Mouse (Mus musculus) lung, postnatal 0 days (tissue): ENCODE data around the gene Acsbg2. TPM values are rescaled to one million over a fixed set of nuclear protein-coding genes. Genes with fewer than 3 reads are reported as not detected.

Experiments
- ATAC-seq: fragments of 200-750 bp; cut with Nextera tagmentation; 2 replicates; pipeline ENCODE4 v1.8.0; 2017; ENCODE audit warnings: moderate library complexity
- DNase-seq: peaks from one replicate; pipeline ENCODE4 v3.0.0-alpha.2; 2016; ENCODE audit warnings: low spot score
- H3K27ac ChIP-seq: fragments of 300-500 bp; sonication (generic); 2 replicates; pipeline ENCODE4 v1.5.1; 2014; ENCODE audit warnings: antibody characterized with exemption, mild to moderate bottlenecking, low read length, mixed read lengths
- H3K27me3 ChIP-seq: fragments of 300-500 bp; sonication (generic); replicated peaks from 2 replicates; pipeline ENCODE4 v1.6.1; 2014; ENCODE audit warnings: low read length, mixed read lengths; ENCODE audit not compliant: insufficient read depth
- H3K36me3 ChIP-seq: fragments of 300-500 bp; sonication (generic); 2 replicates; pipeline ENCODE4 v1.6.1; 2014; ENCODE audit warnings: low read length, mixed read lengths; ENCODE audit not compliant: insufficient read depth
- H3K4me1 ChIP-seq: fragments of 300-500 bp; sonication (generic); 2 replicates; pipeline ENCODE4 v1.6.1; 2014; ENCODE audit warnings: antibody characterized with exemption, low read depth, low read length, mixed read lengths; ENCODE audit not compliant: insufficient read depth
- H3K4me2 ChIP-seq: fragments of 300-500 bp; sonication (generic); replicated peaks from 2 replicates; pipeline ENCODE4 v1.6.1; 2014; ENCODE audit warnings: low read depth, mild to moderate bottlenecking, low read length, moderate library complexity, mixed read lengths
- H3K4me3 ChIP-seq: fragments of 300-500 bp; sonication (generic); 2 replicates; pipeline ENCODE4 v1.5.1; 2014; ENCODE audit warnings: low read depth, low read length
- H3K9ac ChIP-seq: fragments of 300-500 bp; sonication (generic); replicated peaks from 2 replicates; pipeline ENCODE4 v1.6.1; 2014; ENCODE audit warnings: low read depth, mild to moderate bottlenecking
- H3K9me3 ChIP-seq: fragments of 300-500 bp; sonication (generic); 2 replicates; pipeline ENCODE4 v1.6.1; 2016; ENCODE audit warnings: low read length, mixed read lengths
- CTCF ChIP-seq: IDR thresholded peaks from 2 replicates; pipeline ENCODE4 v1.5.1; 2016; ENCODE audit warnings: antibody characterized with exemption, mild to moderate bottlenecking
- EP300 ChIP-seq: IDR thresholded peaks from 2 replicates; pipeline ENCODE4 v1.6.1; 2016; ENCODE audit warnings: antibody characterized with exemption, mild to moderate bottlenecking, control low read depth
- WGBS: fragments of 180-500 bp; shearing (Covaris S2); extraction: QIAGEN DNeasy Blood & Tissue Kit; methylation state at CpG from one replicate; pipeline ENCODE4 v1.1.7; 2014; 5-methylcytosine and 5-hydroxymethylcytosine counted together
- polyA plus RNA-seq: library from polyadenylated mRNA; unstranded; fragments of >200 nt; fragmentation: Nextera tagmentation; extraction: Ambion mirVana; gene quantifications from 2 replicates; pipeline ENCODE4 v1.2.1, GENCODE M21; 2015

The Acsbg2 gene
- polyA plus RNA-seq, 1 experiment from 2014 or later: not detected

GRCm38 (mm10) chr17:56836336-56836735 lies 37.9 kb downstream of the Acsbg2 start:
- Histone ChIP-seq H3K9me3 (no peaks in the 10 kb centered on the region), H3K4me3 (no peak overlapping the region), H3K9ac (no peak overlapping the region), H3K4me1 (no peaks in the 10 kb centered on the region), H3K36me3 (no peaks in the 10 kb centered on the region), H3K4me2 (no peak overlapping the region), H3K27me3 (no peaks in the 10 kb centered on the region), H3K27ac (no peak overlapping the region)
- DNase-seq: no peak
- WGBS: 90% methylated on average over 8 of the region's 8 CpGs
- TF ChIP-seq EP300: no peak
- no peak for TF ChIP-seq CTCF
- ATAC-seq: no peak

- peaks cover 5% of the 10 kb centered on the region; the same call in 1 of the 2 replicates for H3K4me1 ChIP-seq
- DNase-seq: no peak
- TF ChIP-seq CTCF (no peak), EP300 (no peak)
- H3K36me3 ChIP-seq: no peaks in the 10 kb centered on the region
- H3K4me2 ChIP-seq: no peak overlapping the region
- no peak overlapping the region for H3K9ac ChIP-seq
- H3K4me3 ChIP-seq: no peak overlapping the region
- no peaks in the 10 kb centered on the region for H3K27me3 ChIP-seq
- H3K27ac ChIP-seq: no peak overlapping the region
- ATAC-seq: no peak
- 97% methylated on average over 1 of the region's 1 CpGs for WGBS
- no peaks in the 10 kb centered on the region for H3K9me3 ChIP-seq
Observed at GRCm38 (mm10) chr17:56833381-56833780, 40.9 kb downstream of the Acsbg2 start.

GRCm38 (mm10) chr17:56832918-56833317 lies 41.3 kb downstream of the Acsbg2 start:
- Histone ChIP-seq H3K4me2 (no peak overlapping the region), H3K4me1 (peaks cover 5% of the 10 kb centered on the region; the same call in 1 of the 2 replicates), H3K4me3 (no peak overlapping the region), H3K9ac (no peak overlapping the region), H3K27ac (no peak overlapping the region), H3K36me3 (no peaks in the 10 kb centered on the region), H3K9me3 (no peaks in the 10 kb centered on the region), H3K27me3 (no peaks in the 10 kb centered on the region)
- no peak for ATAC-seq
- 68% methylated on average over 1 of the region's 1 CpGs for WGBS
- TF ChIP-seq EP300: no peak
- no peak for TF ChIP-seq CTCF
- no peak for DNase-seq

GRCm38 (mm10) chr17:56831111-56831816 lies 43.0 kb downstream of the Acsbg2 start:
- DNase-seq (peak; percentile 99), ATAC-seq (peak; percentile 97)
- peaks cover 5% of the 10 kb centered on the region; the same call in 1 of the 2 replicates for H3K4me1 ChIP-seq
- H3K4me3 ChIP-seq: peak overlapping the region; percentile 69
- H3K36me3 ChIP-seq: no peaks in the 10 kb centered on the region
- H3K4me2 ChIP-seq: peak overlapping the region; percentile 88
- H3K27me3 ChIP-seq: no peaks in the 10 kb centered on the region
- 0 out of 2 replicates have a peak overlapping the region, but pooled peaks have one; percentile 14 for H3K27ac ChIP-seq
- WGBS: under 1% methylated on average over 41 of the region's 42 CpGs
- H3K9me3 ChIP-seq: no peaks in the 10 kb centered on the region
- TF ChIP-seq CTCF: peak; percentile 79
- TF ChIP-seq EP300: no peak
- H3K9ac ChIP-seq: no peak overlapping the region

DNA sequence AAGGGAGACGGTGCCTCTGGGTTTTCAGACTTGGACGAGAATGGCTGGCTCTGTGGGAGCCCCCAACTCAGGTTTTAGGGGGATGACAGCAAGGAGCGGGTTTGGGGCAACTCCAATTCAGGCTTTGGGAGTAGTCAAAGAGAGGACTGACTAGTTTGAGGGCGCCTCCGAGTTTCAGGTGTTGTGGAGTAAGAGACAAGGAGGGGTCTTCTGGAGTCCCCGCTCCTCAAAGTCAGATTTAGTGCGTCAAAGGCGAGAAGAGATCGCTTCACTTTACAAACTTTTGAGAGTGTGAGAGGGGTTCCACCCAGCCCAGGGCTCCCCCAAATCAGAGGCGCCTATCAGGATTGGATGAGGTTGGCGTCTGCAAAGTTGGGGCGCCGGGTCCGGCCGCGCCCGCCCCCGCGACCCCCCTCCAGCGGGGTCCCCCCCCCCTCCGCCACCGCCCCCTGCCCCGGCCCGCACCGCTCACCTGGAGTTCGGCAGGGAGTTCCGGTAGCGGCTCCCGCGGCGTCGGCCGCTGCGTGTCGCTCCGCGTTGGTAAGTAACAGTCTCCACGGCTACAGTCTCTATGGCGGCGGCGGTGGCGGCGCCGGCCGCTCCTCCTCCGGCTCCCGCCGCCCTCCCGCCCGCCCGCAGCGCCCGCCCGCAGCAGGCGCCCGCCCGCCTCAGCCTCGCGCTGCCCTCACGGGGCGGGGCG lies 43.7 kb downstream of the Acsbg2 start, which contains the start of gene Rfx2:
Gene Rfx2 (minus strand): TSS at position 603 of the 700 bp plus-strand sequence.
- H3K4me1 ChIP-seq: peaks cover 5% of the 10 kb centered on the region; the same call in 1 of the 2 replicates
- peak within 1 kb of the TSS; percentile 26 for H3K9ac ChIP-seq
- 2% methylated on average over 18 of the region's 62 CpGs for WGBS
- H3K27me3 ChIP-seq: no peaks in the 10 kb centered on the region
- H3K36me3 ChIP-seq: no peaks in the 10 kb centered on the region
- DNase-seq: no peak
- peak within 1 kb of the TSS; percentile 69 for H3K4me3 ChIP-seq
- no peak for ATAC-seq
- H3K4me2 ChIP-seq: peak within 1 kb of the TSS; percentile 88
- H3K9me3 ChIP-seq: no peaks in the 10 kb centered on the region
- H3K27ac ChIP-seq: 0 out of 2 replicates have a peak within 1 kb of the TSS, but pooled peaks have one; percentile 14
- TF ChIP-seq CTCF (no peak), EP300 (no peak)

DNA sequence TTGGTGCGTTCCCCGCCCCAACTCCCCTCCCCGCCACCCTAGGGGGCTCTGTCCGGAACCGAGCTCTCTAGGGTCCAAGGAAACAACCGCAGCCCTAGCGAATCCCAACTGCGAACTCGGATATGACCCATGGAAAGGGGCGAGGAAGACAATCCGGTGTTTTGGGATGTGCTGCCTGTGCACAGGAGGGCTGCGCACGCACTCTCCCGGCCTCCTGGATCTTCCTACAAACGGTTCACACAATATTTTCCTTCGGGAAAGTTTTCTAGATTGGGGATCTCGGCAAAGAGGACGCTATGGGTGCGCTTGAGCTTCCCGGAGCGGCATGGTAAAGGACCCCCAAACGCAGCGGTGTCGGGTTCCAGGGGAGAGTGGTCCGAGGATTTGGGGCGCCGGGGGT lies 44.5 kb downstream of the Acsbg2 start:
- DNase-seq (peak; percentile 28), ATAC-seq (no peak)
- H3K9me3 ChIP-seq: no peaks in the 10 kb centered on the region
- H3K9ac ChIP-seq: peak overlapping the region; percentile 26; the same call in 1 of the 2 replicates
- peak overlapping the region; percentile 69 for H3K4me3 ChIP-seq
- peak overlapping the region; percentile 88 for H3K4me2 ChIP-seq
- no peak overlapping the region for H3K27ac ChIP-seq
- peaks cover 5% of the 10 kb centered on the region; the same call in 1 of the 2 replicates for H3K4me1 ChIP-seq
- WGBS: under 1% methylated on average over 27 of the region's 27 CpGs
- TF ChIP-seq EP300: no peak
- H3K27me3 ChIP-seq: no peaks in the 10 kb centered on the region
- H3K36me3 ChIP-seq: no peaks in the 10 kb centered on the region
